In genomic region chr17:36042055-36042454, GRCm38 (mm10) we compare ENCODE assay signal across 11 mouse cellular contexts. TPM values are rescaled to one million over a fixed set of nuclear protein-coding genes. Genes with fewer than 3 reads are reported as not detected.
DNase-seq lines count a peak whose midpoint lies in the region; ATAC-seq and TF ChIP-seq lines count a peak whose summit lies in the region.
"Not testable (repeated sequence)": the region's sequence is repeated elsewhere in the genome, so short reads cannot be mapped to it uniquely, and the experiment has no call there.
"Had no signal": no experiment of that assay in that cellular context is flagged by ENCODE, and none has a peak within 500 bp of the region (broad histone marks: within the 10 kb centered on the region; RNA-seq: fewer than 3 reads in every experiment).

No protein-coding gene starts in this region.

- H3K27ac ChIP-seq in embryonic facial prominence, embryonic 13.5 days; hindbrain, embryonic 13.5 days; left cerebral cortex, adult 2 months; lung, embryonic 16.5 days (ENCODE audit: low read length): not testable (repeated sequence)

- H3K36me3 ChIP-seq in embryonic facial prominence, embryonic 13.5 days; hindbrain, embryonic 13.5 days; lung, embryonic 16.5 days (ENCODE audit: control insufficient read depth, insufficient read depth, low read length): not testable (repeated sequence)

- peak; percentile 45 for DNase-seq in adrenal gland, adult 2 months
- DNase-seq in heart, adult 11 months = peak; percentile 96
- not testable (repeated sequence) for DNase-seq in left cerebral cortex, adult 2 months (ENCODE audit: extremely low spot score in 1 of 2, low spot score in 2 of 2)
- peak; percentile 15 for DNase-seq in neural tube, embryonic 10.5 days (ENCODE audit: extremely low spot score, low spot score)
- DNase-seq in thymus, postnatal 25 days = peak; percentile 50

- intact Hi-C loops in left cerebral cortex, adult 2 months (cut with DNase I) = not testable (repeated sequence)

- peak overlapping the region; percentile 48 for H3K4me3 ChIP-seq in embryonic facial prominence, embryonic 13.5 days
- peak overlapping the region; percentile 37 for H3K4me3 ChIP-seq in hindbrain, embryonic 13.5 days
- peak overlapping the region; percentile 55 for H3K4me3 ChIP-seq in left cerebral cortex, adult 2 months
- peak overlapping the region; percentile 51 for H3K4me3 ChIP-seq in lung, embryonic 16.5 days (ENCODE audit: low read length)

- WGBS in embryonic facial prominence, embryonic 13.5 days = 1% methylated on average over 19 of the region's 19 CpGs
- 1% methylated on average over 19 of the region's 19 CpGs for WGBS in hindbrain, embryonic 13.5 days
- under 1% methylated on average over 14 of the region's 19 CpGs for WGBS in lung, embryonic 16.5 days

- not testable (repeated sequence) for H3K27me3 ChIP-seq in embryonic facial prominence, embryonic 13.5 days; lung, embryonic 16.5 days (ENCODE audit: control insufficient read depth, insufficient read depth, low read depth, low read length)
- peaks cover 15% of the 10 kb centered on the region for H3K27me3 ChIP-seq in hindbrain, embryonic 13.5 days

- H3K9ac ChIP-seq in embryonic facial prominence, embryonic 13.5 days = peak overlapping the region; percentile 69
- peak overlapping the region; percentile 68 for H3K9ac ChIP-seq in hindbrain, embryonic 13.5 days
- H3K9ac ChIP-seq in lung, embryonic 16.5 days (ENCODE audit: low read length) = peak overlapping the region; percentile 61

- not testable (repeated sequence) for TF ChIP-seq CTCF in left cerebral cortex, adult 2 months (IDR thresholded peaks at IDR 0.05)

- H3K4me2 ChIP-seq in embryonic facial prominence, embryonic 13.5 days = peak overlapping the region; percentile 76
- H3K4me2 ChIP-seq in hindbrain, embryonic 13.5 days = peak overlapping the region; percentile 68
- peak overlapping the region; percentile 74 for H3K4me2 ChIP-seq in lung, embryonic 16.5 days (ENCODE audit: low read depth, low read length)

- not testable (repeated sequence) for H3K4me1 ChIP-seq in embryonic facial prominence, embryonic 13.5 days; lung, embryonic 16.5 days (replicated peaks; ENCODE audit: control insufficient read depth, insufficient read depth, low read length)
- H3K4me1 ChIP-seq in hindbrain, embryonic 13.5 days (replicated peaks) = peaks cover 11% of the 10 kb centered on the region; the same call in 1 of the 2 replicates

- 0 out of 2 replicates have a peak, but pooled peaks have one; percentile 63 for ATAC-seq in embryonic facial prominence, embryonic 13.5 days (ENCODE audit: insufficient number of reproducible peaks, insufficient read depth, low FRiP score, low TSS enrichment, low read depth)
- ATAC-seq in hindbrain, embryonic 13.5 days (ENCODE audit: low FRiP score) = peak; percentile 78
- peak; percentile 76 for ATAC-seq in lung, embryonic 16.5 days (ENCODE audit: low read depth)

- not testable (repeated sequence) for H3K9me3 ChIP-seq in embryonic facial prominence, embryonic 13.5 days; hindbrain, embryonic 13.5 days; lung, embryonic 16.5 days (ENCODE audit: control insufficient read depth, low read length)

RNA-seq across cellular contexts. Expression of gene H2-T22, which starts 0.5 kb away (rescaled TPM):
- 10 to 100 TPM; 32.2 to 42.9 TPM for total RNA-seq in adrenal gland, adult 2 months (2021)
- polyA plus RNA-seq in adrenal gland, adult 2 months (2012; rRNA removed) = 34.7 and 38.6 TPM in 2 replicates
- polyA plus RNA-seq in embryonic facial prominence, embryonic 13.5 days (2015; fragmentation: Nextera tagmentation; extraction: Ambion mirVana) = 20.1 and 21.0 TPM in 2 replicates
- 6.7 and 7.0 TPM in 2 replicates for polyA plus RNA-seq in hindbrain, embryonic 13.5 days (2015; fragmentation: Nextera tagmentation; extraction: Ambion mirVana)
- 10 to 100 TPM; 13.7 to 14.8 TPM for total RNA-seq in left cerebral cortex, adult 2 months (2021)
- 18.8 and 19.4 TPM in 2 replicates for polyA plus RNA-seq in lung, embryonic 16.5 days (2015; fragmentation: Nextera tagmentation; extraction: Ambion mirVana)

RNA-seq across cellular contexts. Expression of gene Gm6034, which starts 0.7 kb away (rescaled TPM):
- total RNA-seq in adrenal gland, adult 2 months (2021) = under 1 TPM in 1 of 2 experiments, not detected in 1; 0.23 TPM
- 0.10 and 0.50 TPM in 2 replicates for polyA plus RNA-seq in adrenal gland, adult 2 months (2012; rRNA removed)
- not detected in 2 replicates for polyA plus RNA-seq in embryonic facial prominence, embryonic 13.5 days (2015; fragmentation: Nextera tagmentation; extraction: Ambion mirVana)
- polyA plus RNA-seq in hindbrain, embryonic 13.5 days (2015; fragmentation: Nextera tagmentation; extraction: Ambion mirVana) = not detected in 2 replicates
- total RNA-seq in left cerebral cortex, adult 2 months (2021) = not detected
- not detected in 2 replicates for polyA plus RNA-seq in lung, embryonic 16.5 days (2015; fragmentation: Nextera tagmentation; extraction: Ambion mirVana)
- total RNA-seq: heart, postnatal 36 days; layer of hippocampus, postnatal 10 days had no signal
- polyA plus RNA-seq: brain, embryonic 14.5 days had no signal

RNA-seq across cellular contexts. Expression of gene H2-T23, which starts 9.4 kb away (rescaled TPM):
- total RNA-seq in adrenal gland, adult 2 months (2021) = 10 to 100 TPM; 49.7 to 65.2 TPM
- polyA plus RNA-seq in adrenal gland, adult 2 months (2012; rRNA removed) = 156 and 162 TPM in 2 replicates
- polyA plus RNA-seq in embryonic facial prominence, embryonic 13.5 days (2015; fragmentation: Nextera tagmentation; extraction: Ambion mirVana) = 18.8 and 21.6 TPM in 2 replicates
- 3.2 and 3.3 TPM in 2 replicates for polyA plus RNA-seq in hindbrain, embryonic 13.5 days (2015; fragmentation: Nextera tagmentation; extraction: Ambion mirVana)
- total RNA-seq in left cerebral cortex, adult 2 months (2021) = 10 to 100 TPM; 13.6 to 17.2 TPM
- 7.2 and 11.7 TPM in 2 replicates for polyA plus RNA-seq in lung, embryonic 16.5 days (2015; fragmentation: Nextera tagmentation; extraction: Ambion mirVana)

RNA-seq across cellular contexts. Expression of gene Gm11127, which starts 16.1 kb away (rescaled TPM):
- total RNA-seq in adrenal gland, adult 2 months (2021) = 1 to 10 TPM; 4.4 to 8.2 TPM
- not detected in 2 replicates for polyA plus RNA-seq in adrenal gland, adult 2 months (2012; rRNA removed)
- not detected in 2 replicates for polyA plus RNA-seq in embryonic facial prominence, embryonic 13.5 days (2015; fragmentation: Nextera tagmentation; extraction: Ambion mirVana)
- polyA plus RNA-seq in hindbrain, embryonic 13.5 days (2015; fragmentation: Nextera tagmentation; extraction: Ambion mirVana) = not detected in 2 replicates
- total RNA-seq in left cerebral cortex, adult 2 months (2021) = 1 to 10 TPM; 1.1 to 1.5 TPM
- not detected in 2 replicates for polyA plus RNA-seq in lung, embryonic 16.5 days (2015; fragmentation: Nextera tagmentation; extraction: Ambion mirVana)
- polyA plus RNA-seq: brain, embryonic 14.5 days had no signal

RNA-seq across cellular contexts. Expression of gene H2-T24, which starts 21.7 kb away (rescaled TPM):
- total RNA-seq in adrenal gland, adult 2 months (2021) = 1 to 10 TPM; 6.6 to 8.2 TPM
- polyA plus RNA-seq in adrenal gland, adult 2 months (2012; rRNA removed) = 3.6 and 3.7 TPM in 2 replicates
- polyA plus RNA-seq in embryonic facial prominence, embryonic 13.5 days (2015; fragmentation: Nextera tagmentation; extraction: Ambion mirVana) = 3.9 and 4.3 TPM in 2 replicates
- polyA plus RNA-seq in hindbrain, embryonic 13.5 days (2015; fragmentation: Nextera tagmentation; extraction: Ambion mirVana) = 8.8 and 9.5 TPM in 2 replicates
- total RNA-seq in left cerebral cortex, adult 2 months (2021) = 1 to 10 TPM; 1.1 to 2.5 TPM
- polyA plus RNA-seq in lung, embryonic 16.5 days (2015; fragmentation: Nextera tagmentation; extraction: Ambion mirVana) = 2.0 and 2.2 TPM in 2 replicates
